Mouse (Mus musculus): ENCODE results near the gene Retreg2. TPM values are rescaled to one million over a fixed set of nuclear protein-coding genes. Genes with fewer than 3 reads are reported as not detected.

Gene Retreg2
- polyA plus RNA-seq, 1 experiment from 2014 or later: 115 TPM

Other genes starting within 250 kb of the Retreg2 start
- gene Cryba2, start 249.6 kb upstream of the Retreg2 start, polyA plus RNA-seq (2015; fragmentation: Nextera tagmentation; extraction: Ambion mirVana): 0.85 TPM in 1 of 2 replicates, not detected in the other
- gene Cfap65, start 207.2 kb upstream of the Retreg2 start, polyA plus RNA-seq (2015; fragmentation: Nextera tagmentation; extraction: Ambion mirVana): 0.04 and 0.14 TPM in 2 replicates
- 0.26 and 0.29 TPM in 2 replicates for gene Ihh, start 191.1 kb upstream of the Retreg2 start, polyA plus RNA-seq (2015; fragmentation: Nextera tagmentation; extraction: Ambion mirVana)
- gene Nhej1, start 17.6 kb upstream of the Retreg2 start, polyA plus RNA-seq (2015; fragmentation: Nextera tagmentation; extraction: Ambion mirVana): 8.5 and 8.9 TPM in 2 replicates
- gene Slc23a3, start 8.9 kb upstream of the Retreg2 start, polyA plus RNA-seq (2015; fragmentation: Nextera tagmentation; extraction: Ambion mirVana): not detected in 2 replicates
- gene Cnppd1, start 67 bp upstream of the Retreg2 start, polyA plus RNA-seq (2015; fragmentation: Nextera tagmentation; extraction: Ambion mirVana): 60.2 and 64.6 TPM in 2 replicates
- gene Zfand2b, start 25.9 kb downstream of the Retreg2 start, polyA plus RNA-seq (2015; fragmentation: Nextera tagmentation; extraction: Ambion mirVana): 38.8 and 45.9 TPM in 2 replicates
- 40.3 and 47.8 TPM in 2 replicates for gene Abcb6, start 37.6 kb downstream of the Retreg2 start, polyA plus RNA-seq (2015; fragmentation: Nextera tagmentation; extraction: Ambion mirVana)
- gene Ankzf1, start 49.4 kb downstream of the Retreg2 start, polyA plus RNA-seq (2015; fragmentation: Nextera tagmentation; extraction: Ambion mirVana): 22.2 and 24.4 TPM in 2 replicates
- 49.4 and 50.8 TPM in 2 replicates for gene Atg9a, start 49.4 kb downstream of the Retreg2 start, polyA plus RNA-seq (2015; fragmentation: Nextera tagmentation; extraction: Ambion mirVana)
- 16.6 and 19.7 TPM in 2 replicates for gene Glb1l, start 68.0 kb downstream of the Retreg2 start, polyA plus RNA-seq (2015; fragmentation: Nextera tagmentation; extraction: Ambion mirVana)
- 128 and 138 TPM in 2 replicates for gene Stk16, start 68.1 kb downstream of the Retreg2 start, polyA plus RNA-seq (2015; fragmentation: Nextera tagmentation; extraction: Ambion mirVana)
- 10.5 and 10.6 TPM in 2 replicates for gene Tuba4a, start 77.1 kb downstream of the Retreg2 start, polyA plus RNA-seq (2015; fragmentation: Nextera tagmentation; extraction: Ambion mirVana)
- not detected in 2 replicates for gene A630095N17Rik, start 89.3 kb downstream of the Retreg2 start, polyA plus RNA-seq (2015; fragmentation: Nextera tagmentation; extraction: Ambion mirVana)
- gene Dnajb2, start 93.6 kb downstream of the Retreg2 start, polyA plus RNA-seq (2015; fragmentation: Nextera tagmentation; extraction: Ambion mirVana): 68.2 and 73.0 TPM in 2 replicates
- gene Ptprn, start 121.7 kb downstream of the Retreg2 start, polyA plus RNA-seq (2015; fragmentation: Nextera tagmentation; extraction: Ambion mirVana): 15.8 and 19.2 TPM in 2 replicates
- 116 and 131 TPM in 2 replicates for gene Resp18, start 135.6 kb downstream of the Retreg2 start, polyA plus RNA-seq (2015; fragmentation: Nextera tagmentation; extraction: Ambion mirVana)
- gene Dnpep, start 175.2 kb downstream of the Retreg2 start, polyA plus RNA-seq (2015; fragmentation: Nextera tagmentation; extraction: Ambion mirVana): 187 and 190 TPM in 2 replicates
- gene Des, start 217.6 kb downstream of the Retreg2 start, polyA plus RNA-seq (2015; fragmentation: Nextera tagmentation; extraction: Ambion mirVana): 3.3 and 7.7 TPM in 2 replicates
- gene Speg, start 232.5 kb downstream of the Retreg2 start, polyA plus RNA-seq (2015; fragmentation: Nextera tagmentation; extraction: Ambion mirVana): 17.8 and 21.4 TPM in 2 replicates